Mouse (Mus musculus): ENCODE measurements around the gene Smim12. TPM values are rescaled to one million over a fixed set of nuclear protein-coding genes. Genes with fewer than 3 reads are reported as not detected.

The Smim12 gene
- 10 to 100 TPM; 24.9 to 29.7 TPM for total RNA-seq (2023)

GRCm38 (mm10) chr4:127243552-127243951, at the start of gene Smim12:
Gene Smim12 (plus strand): TSS chr4:127243784.

Other genes starting within 250 kb of the Smim12 start
- 100 to 1,000 TPM; 463 to 497 TPM for gene Sfpq, start 222.5 kb upstream of the Smim12 start, total RNA-seq (2023)
- gene Zmym1, start 182.6 kb upstream of the Smim12 start, total RNA-seq (2023) = 1 to 10 TPM; 7.6 to 8.7 TPM
- gene Zmym6, start 166.4 kb upstream of the Smim12 start, total RNA-seq (2023) = 10 to 100 TPM; 18.6 to 18.9 TPM
- gene Tmem35b, start 120.1 kb upstream of the Smim12 start, total RNA-seq (2023) = 1 to 10 TPM; 7.6 to 9.8 TPM
- gene Dlgap3, start 74.6 kb upstream of the Smim12 start, total RNA-seq (2023) = not detected
- not detected for gene Gja4, start 70.3 kb downstream of the Smim12 start, total RNA-seq (2023)
- not detected for gene Gjb3, start 87.1 kb downstream of the Smim12 start, total RNA-seq (2023)
- not detected for gene Gjb4, start 110.3 kb downstream of the Smim12 start, total RNA-seq (2023)
- gene Gjb5, start 114.4 kb downstream of the Smim12 start, total RNA-seq (2023) = not detected